Mouse (Mus musculus) megakaryocyte, embryonic 14.5 days (primary cell): ENCODE results near the gene Gfod1.

Experiments used
- FLI1 ChIP-seq: IDR thresholded peaks from 2 replicates; pipeline ENCODE4 v1.6.1; 2012; ENCODE audit warnings: low read length, inconsistent platforms, mixed read lengths
- GATA1 ChIP-seq: IDR thresholded peaks from 3 replicates; pipeline ENCODE4 v1.6.1; 2012; ENCODE audit warnings: mixed read lengths, low read length, inconsistent platforms, borderline replicate concordance

DNA sequence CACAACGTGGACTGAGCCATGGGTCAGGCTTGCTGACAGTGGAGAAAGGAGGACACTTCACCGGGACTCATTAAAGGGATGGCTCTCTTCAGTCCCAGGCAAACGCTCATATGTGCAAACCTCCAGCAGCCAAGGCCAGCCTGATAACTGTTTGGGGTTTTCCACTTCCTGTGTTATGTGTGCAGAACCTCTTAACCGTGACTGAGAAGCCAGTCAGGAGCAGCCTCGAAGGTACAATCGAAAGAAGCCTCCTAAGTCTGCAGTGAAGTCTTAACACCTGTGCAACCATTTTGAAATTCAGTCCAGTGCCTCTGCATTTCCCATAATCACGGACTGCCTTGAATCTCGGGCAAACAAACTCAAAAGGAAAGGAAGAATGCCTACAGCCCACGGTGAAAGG lies 3.1 kb downstream of the Gfod1 start:
- TF ChIP-seq GATA1 (no peak; the same call in 2 of the 3 replicates), FLI1 (no peak)
